Mouse (Mus musculus): ENCODE measurements around the gene Pou3f1. TPM values are rescaled to one million over a fixed set of nuclear protein-coding genes. Genes with fewer than 3 reads are reported as not detected.
A peak's percentile ranks its signal among the peaks of the same experiment; 100 is the strongest.

Pou3f1 gene
- polyA plus RNA-seq, 1 experiment from 2014 or later = not detected

- Histone ChIP-seq H3K9ac (ENCODE audit: low read depth, low read length) (no peak overlapping the region), H3K27me3 (replicated peaks; ENCODE audit: control insufficient read depth, insufficient read depth, low read length) (no peaks in the 10 kb centered on the region), H3K27ac (ENCODE audit: low read depth, low read length) (no peak overlapping the region), H3K4me1 (replicated peaks; ENCODE audit: control insufficient read depth, insufficient read depth, low read length) (no peaks in the 10 kb centered on the region), H3K9me3 (ENCODE audit: control insufficient read depth) (no peaks in the 10 kb centered on the region), H3K4me3 (ENCODE audit: low read depth, low read length) (no peak overlapping the region), H3K4me2 (replicated peaks; ENCODE audit: low read depth) (no peak overlapping the region), H3K36me3 (ENCODE audit: control insufficient read depth, insufficient read depth) (no peaks in the 10 kb centered on the region)
- ATAC-seq = no peak
- 73% methylated on average over 1 of the region's 1 CpGs for WGBS
- no peak for TF ChIP-seq CTCF (IDR thresholded peaks at IDR 0.05; ENCODE audit: low read depth)
Observed at GRCm38 (mm10) chr4:124626836-124627235, 29.8 kb upstream of the Pou3f1 start.

DNA sequence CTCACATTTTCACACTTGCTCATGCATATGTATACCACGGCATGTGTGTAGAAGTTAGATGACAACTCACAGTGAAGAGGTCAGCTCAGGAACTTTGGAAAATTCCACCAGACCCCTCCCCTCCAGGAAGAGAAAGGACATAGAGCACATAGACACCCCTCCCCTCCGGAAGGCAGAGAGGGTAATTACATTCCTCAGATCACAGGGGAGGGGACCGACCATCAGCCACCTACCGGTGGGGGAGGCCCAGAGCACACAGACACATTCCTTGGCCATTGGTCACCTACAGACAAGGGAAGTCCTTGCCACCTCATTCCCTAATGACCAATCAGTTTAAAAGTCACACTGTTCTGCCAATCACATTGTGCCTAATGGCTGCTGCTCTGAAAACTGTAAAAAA is 25.2 kb upstream of the Pou3f1 start:
- H3K27ac ChIP-seq (ENCODE audit: low read depth, low read length) = no peak overlapping the region
- no peak overlapping the region for H3K9ac ChIP-seq (ENCODE audit: low read depth, low read length)
- H3K4me3 ChIP-seq (ENCODE audit: low read depth, low read length) = no peak overlapping the region
- TF ChIP-seq CTCF (IDR thresholded peaks at IDR 0.05; ENCODE audit: low read depth) = no peak
- H3K27me3 ChIP-seq (replicated peaks; ENCODE audit: control insufficient read depth, insufficient read depth, low read length) = no peaks in the 10 kb centered on the region
- no peaks in the 10 kb centered on the region for H3K9me3 ChIP-seq (ENCODE audit: control insufficient read depth)
- no peak overlapping the region for H3K4me2 ChIP-seq (replicated peaks; ENCODE audit: low read depth)
- ATAC-seq = no peak
- 45% methylated on average over 4 of the region's 4 CpGs for WGBS
- no peaks in the 10 kb centered on the region for H3K4me1 ChIP-seq (replicated peaks; ENCODE audit: control insufficient read depth, insufficient read depth, low read length)
- no peaks in the 10 kb centered on the region for H3K36me3 ChIP-seq (ENCODE audit: control insufficient read depth, insufficient read depth)

- no peaks in the 10 kb centered on the region for H3K27me3 ChIP-seq (replicated peaks; ENCODE audit: control insufficient read depth, insufficient read depth, low read length)
- H3K4me3 ChIP-seq (ENCODE audit: low read depth, low read length) = no peak overlapping the region
- no peak overlapping the region for H3K27ac ChIP-seq (ENCODE audit: low read depth, low read length)
- no peak for TF ChIP-seq CTCF (IDR thresholded peaks at IDR 0.05; ENCODE audit: low read depth)
- H3K9me3 ChIP-seq (ENCODE audit: control insufficient read depth) = no peaks in the 10 kb centered on the region
- no peak overlapping the region for H3K9ac ChIP-seq (ENCODE audit: low read depth, low read length)
- H3K36me3 ChIP-seq (ENCODE audit: control insufficient read depth, insufficient read depth) = no peaks in the 10 kb centered on the region
- no peak for ATAC-seq
- no peak overlapping the region for H3K4me2 ChIP-seq (replicated peaks; ENCODE audit: low read depth)
- H3K4me1 ChIP-seq (replicated peaks; ENCODE audit: control insufficient read depth, insufficient read depth, low read length) = no peaks in the 10 kb centered on the region
- WGBS = 59% methylated on average over 10 of the region's 10 CpGs
Observed at GRCm38 (mm10) chr4:124632856-124633255, 23.8 kb upstream of the Pou3f1 start.

- no peak for TF ChIP-seq CTCF (IDR thresholded peaks at IDR 0.05; ENCODE audit: low read depth)
- Histone ChIP-seq H3K4me2 (replicated peaks; ENCODE audit: low read depth) (no peak overlapping the region; the same call in 1 of the 2 replicates), H3K27me3 (replicated peaks; ENCODE audit: control insufficient read depth, insufficient read depth, low read length) (no peaks in the 10 kb centered on the region), H3K27ac (ENCODE audit: low read depth, low read length) (no peak overlapping the region), H3K9ac (ENCODE audit: low read depth, low read length) (no peak overlapping the region), H3K9me3 (ENCODE audit: control insufficient read depth) (no peaks in the 10 kb centered on the region), H3K4me1 (replicated peaks; ENCODE audit: control insufficient read depth, insufficient read depth, low read length) (no peaks in the 10 kb centered on the region), H3K36me3 (ENCODE audit: control insufficient read depth, insufficient read depth) (no peaks in the 10 kb centered on the region), H3K4me3 (ENCODE audit: low read depth, low read length) (no peak overlapping the region)
- 2% methylated on average over 9 of the region's 9 CpGs for WGBS
- no peak for ATAC-seq
Observed at GRCm38 (mm10) chr4:124633281-124633680, 23.3 kb upstream of the Pou3f1 start.

DNA sequence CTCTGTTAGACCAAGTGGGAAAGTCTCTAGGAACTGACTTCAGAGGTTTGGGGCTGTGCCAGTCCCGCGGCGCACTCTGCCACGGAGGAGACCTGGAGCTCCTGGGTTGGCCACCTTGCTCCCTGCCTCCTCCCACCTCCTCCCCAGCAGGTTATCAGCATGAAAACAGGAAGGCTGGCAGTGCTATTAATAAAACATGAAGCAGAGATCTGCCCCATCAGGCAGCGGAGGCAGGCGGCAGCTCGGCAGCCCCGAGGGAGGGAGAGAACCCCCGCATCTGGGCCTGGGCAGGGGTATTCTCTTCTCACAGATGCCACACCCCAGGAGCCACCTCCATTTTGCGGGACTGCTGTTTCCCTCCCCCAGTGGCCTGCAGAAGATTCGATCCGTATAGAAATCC is 16.9 kb upstream of the Pou3f1 start:
- ATAC-seq = no peak
- H3K4me1 ChIP-seq (replicated peaks; ENCODE audit: control insufficient read depth, insufficient read depth, low read length) = no peaks in the 10 kb centered on the region
- no peak overlapping the region for H3K27ac ChIP-seq (ENCODE audit: low read depth, low read length)
- H3K9me3 ChIP-seq (ENCODE audit: control insufficient read depth) = no peaks in the 10 kb centered on the region
- H3K9ac ChIP-seq (ENCODE audit: low read depth, low read length) = no peak overlapping the region
- no peak for TF ChIP-seq CTCF (IDR thresholded peaks at IDR 0.05; ENCODE audit: low read depth)
- WGBS = 36% methylated on average over 12 of the region's 12 CpGs
- no peak overlapping the region for H3K4me2 ChIP-seq (replicated peaks; ENCODE audit: low read depth)
- H3K4me3 ChIP-seq (ENCODE audit: low read depth, low read length) = no peak overlapping the region
- no peaks in the 10 kb centered on the region for H3K36me3 ChIP-seq (ENCODE audit: control insufficient read depth, insufficient read depth)
- 0 out of 2 replicates have a peak, but pooled peaks cover 4% of the 10 kb centered on the region for H3K27me3 ChIP-seq (replicated peaks; ENCODE audit: control insufficient read depth, insufficient read depth, low read length)

GRCm38 (mm10) chr4:124643859-124644258 is 12.7 kb upstream of the Pou3f1 start:
- TF ChIP-seq CTCF (IDR thresholded peaks at IDR 0.05; ENCODE audit: low read depth) = no peak
- no peak overlapping the region for H3K27ac ChIP-seq (ENCODE audit: low read depth, low read length)
- H3K4me2 ChIP-seq (replicated peaks; ENCODE audit: low read depth) = no peak overlapping the region
- 0 out of 2 replicates have a peak, but pooled peaks cover 4% of the 10 kb centered on the region for H3K27me3 ChIP-seq (replicated peaks; ENCODE audit: control insufficient read depth, insufficient read depth, low read length)
- no peak for ATAC-seq
- H3K9me3 ChIP-seq (ENCODE audit: control insufficient read depth) = no peaks in the 10 kb centered on the region
- no peak overlapping the region for H3K4me3 ChIP-seq (ENCODE audit: low read depth, low read length)
- no peaks in the 10 kb centered on the region for H3K36me3 ChIP-seq (ENCODE audit: control insufficient read depth, insufficient read depth)
- no peak overlapping the region for H3K9ac ChIP-seq (ENCODE audit: low read depth, low read length)
- 0 out of 2 replicates have a peak, but pooled peaks cover 3% of the 10 kb centered on the region for H3K4me1 ChIP-seq (replicated peaks; ENCODE audit: control insufficient read depth, insufficient read depth, low read length)
- 83% methylated on average over 9 of the region's 9 CpGs for WGBS

- no peaks in the 10 kb centered on the region for H3K36me3 ChIP-seq (ENCODE audit: control insufficient read depth, insufficient read depth)
- no peaks in the 10 kb centered on the region for H3K9me3 ChIP-seq (ENCODE audit: control insufficient read depth)
- TF ChIP-seq CTCF (IDR thresholded peaks at IDR 0.05; ENCODE audit: low read depth) = peak; percentile 35; the same call in 1 of the 2 replicates
- 11% methylated on average over 3 of the region's 3 CpGs for WGBS
- H3K27ac ChIP-seq (ENCODE audit: low read depth, low read length) = no peak overlapping the region
- 0 out of 2 replicates have a peak, but pooled peaks cover 3% of the 10 kb centered on the region for H3K4me1 ChIP-seq (replicated peaks; ENCODE audit: control insufficient read depth, insufficient read depth, low read length)
- H3K4me3 ChIP-seq (ENCODE audit: low read depth, low read length) = no peak overlapping the region
- no peak overlapping the region for H3K9ac ChIP-seq (ENCODE audit: low read depth, low read length)
- H3K4me2 ChIP-seq (replicated peaks; ENCODE audit: low read depth) = no peak overlapping the region
- H3K27me3 ChIP-seq (replicated peaks; ENCODE audit: control insufficient read depth, insufficient read depth, low read length) = 0 out of 2 replicates have a peak, but pooled peaks cover 4% of the 10 kb centered on the region
- ATAC-seq = peak; percentile 53
Observed at GRCm38 (mm10) chr4:124644974-124645433, 11.6 kb upstream of the Pou3f1 start.

Data from intestine, postnatal 0 days (tissue).